10 mouse cellular contexts compared by ENCODE assay signal in the genomic region with DNA sequence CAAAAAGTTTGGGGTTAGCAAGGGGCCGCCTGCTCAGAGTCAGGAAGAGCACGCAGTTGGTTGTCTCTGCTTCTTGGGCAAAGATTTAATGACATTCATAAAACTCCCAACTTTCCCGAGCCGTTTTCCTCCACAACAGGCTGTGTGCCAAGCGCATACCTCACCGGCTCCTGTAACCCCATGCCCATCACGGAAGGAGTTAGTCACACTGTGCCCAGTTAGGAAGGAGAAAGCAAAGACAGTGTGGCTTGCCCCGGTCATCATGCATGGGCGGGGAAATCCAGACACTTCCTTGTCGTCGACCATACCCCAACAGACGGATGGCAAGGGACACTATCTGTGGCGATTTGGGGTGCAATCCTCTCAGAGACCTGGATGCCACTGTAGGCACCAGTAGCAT. TPM values are rescaled to one million over a fixed set of nuclear protein-coding genes. Genes with fewer than 3 reads are reported as not detected.
DNase-seq lines count a peak whose midpoint lies in the region; ATAC-seq and TF ChIP-seq lines count a peak whose summit lies in the region.
"Had no signal": no experiment of that assay in that cellular context is flagged by ENCODE, and none has a peak within 500 bp of the region (broad histone marks: within the 10 kb centered on the region; RNA-seq: fewer than 3 reads in every experiment).

No protein-coding gene starts in this region.

- H3K4me1 ChIP-seq in heart, embryonic 11.5 days (ENCODE audit: control insufficient read depth, insufficient read depth, low read length): peaks cover 76% of the 10 kb centered on the region
- H3K4me1 ChIP-seq in kidney, adult 2 months (ENCODE audit: control insufficient read depth, insufficient read depth, low read length): peaks cover 25% of the 10 kb centered on the region
- H3K4me1 ChIP-seq in forebrain, postnatal 0 days (ENCODE audit: insufficient read depth): peaks cover 19% of the 10 kb centered on the region

- no peak overlapping the region for H3K4me3 ChIP-seq in heart, embryonic 11.5 days (ENCODE audit: low read depth, low read length)
- no peak overlapping the region for H3K4me3 ChIP-seq in kidney, adult 2 months (ENCODE audit: insufficient read depth, low read depth, low read length)
- H3K4me3 ChIP-seq in forebrain, postnatal 0 days (ENCODE audit: low read depth, low read length): no peak overlapping the region

- no peak overlapping the region; the same call in 1 of the 2 replicates for H3K27ac ChIP-seq in heart, embryonic 11.5 days (ENCODE audit: low read depth, low read length)
- H3K27ac ChIP-seq in kidney, adult 2 months (ENCODE audit: insufficient read depth, low read depth, low read length): no peak overlapping the region
- H3K27ac ChIP-seq in forebrain, postnatal 0 days (ENCODE audit: low read depth, low read length): no peak overlapping the region

- no peaks in the 10 kb centered on the region for H3K9me3 ChIP-seq in heart, embryonic 11.5 days (replicated peaks; ENCODE audit: control insufficient read depth, low read length)
- no peaks in the 10 kb centered on the region for H3K9me3 ChIP-seq in forebrain, postnatal 0 days (ENCODE audit: low read length)

- H3K4me2 ChIP-seq in heart, embryonic 11.5 days: peak overlapping the region; percentile 41
- H3K4me2 ChIP-seq in forebrain, postnatal 0 days (ENCODE audit: low read depth): no peak overlapping the region

- H3K27me3 ChIP-seq in heart, embryonic 11.5 days (ENCODE audit: control insufficient read depth, insufficient read depth, low read length): no peaks in the 10 kb centered on the region
- H3K27me3 ChIP-seq in kidney, adult 2 months (replicated peaks; ENCODE audit: control insufficient read depth, insufficient read depth, low read length): no peaks in the 10 kb centered on the region
- no peaks in the 10 kb centered on the region for H3K27me3 ChIP-seq in forebrain, postnatal 0 days (ENCODE audit: insufficient read depth, low read length)

- no peak for TF ChIP-seq POLR2A in kidney, adult 2 months (IDR thresholded peaks at IDR 0.05; ENCODE audit: low read depth, low read length)

- no peak for ATAC-seq in heart, embryonic 11.5 days (replicated peaks; ENCODE audit: insufficient number of reproducible peaks, low FRiP score, low TSS enrichment)
- no peak for ATAC-seq in forebrain, postnatal 0 days

- H3K9ac ChIP-seq in heart, embryonic 11.5 days (ENCODE audit: low read depth, low read length): no peak overlapping the region; the same call in 1 of the 2 replicates
- H3K9ac ChIP-seq in forebrain, postnatal 0 days: no peak overlapping the region

- no peak for TF ChIP-seq CTCF in kidney, adult 2 months (conservative IDR thresholded peaks at IDR 0.05; ENCODE audit: insufficient read depth, insufficient read length, low read depth, low read length)
- no peak for TF ChIP-seq CTCF in forebrain, postnatal 0 days (IDR thresholded peaks at IDR 0.05; ENCODE audit: low read depth)

- WGBS in heart, embryonic 11.5 days (ENCODE audit: insufficient replicate concordance): 67% methylated on average over 13 of the region's 13 CpGs
- 27% methylated on average over 13 of the region's 13 CpGs for WGBS in kidney, adult 2 months
- WGBS in forebrain, postnatal 0 days: 48% methylated on average over 13 of the region's 13 CpGs

- no peak for DNase-seq in heart, adult 18-20 months
- DNase-seq in testis, postnatal 14 days (ENCODE audit: low spot score): peak; percentile 4
- DNase-seq in testis, postnatal 10 days (ENCODE audit: low spot score): no peak
- peak; percentile 69 for DNase-seq in kidney, adult 2 months
- DNase-seq in MN1 (ENCODE audit: low spot score): no peak
- DNase-seq in spleen, postnatal 36 days (ENCODE audit: low spot score in 2 of 2): no peak
- no peak for DNase-seq in forebrain, postnatal 0 days
- DNase-seq: embryo, embryonic 11 days; gastrocnemius, postnatal 25 days had no signal

- H3K36me3 ChIP-seq in heart, embryonic 11.5 days (ENCODE audit: control insufficient read depth, insufficient read depth, low read length): peaks cover 3% of the 10 kb centered on the region; the same call in 1 of the 2 replicates
- H3K36me3 ChIP-seq in kidney, adult 2 months (ENCODE audit: control insufficient read depth, insufficient read depth, low read length): no peaks in the 10 kb centered on the region
- 0 out of 2 replicates have a peak, but pooled peaks cover 4% of the 10 kb centered on the region for H3K36me3 ChIP-seq in forebrain, postnatal 0 days (ENCODE audit: insufficient read depth)

RNA-seq across cellular contexts. Expression of gene Tnrc18, which starts 19.8 kb away (rescaled TPM):
- 23.5 and 24.4 TPM in 2 replicates for polyA plus RNA-seq in heart, embryonic 11.5 days (2014; fragmentation: Nextera tagmentation; extraction: Ambion mirVana)
- total RNA-seq in heart, adult 18-20 months (2021): 10 to 100 TPM; 39.2 to 48.2 TPM
- polyA plus RNA-seq in kidney, adult 2 months (2012; rRNA removed): 32.1 and 40.8 TPM in 2 replicates
- total RNA-seq in forebrain, postnatal 0 days (2014; rRNA removed): 99.7 and 116 TPM in 2 replicates
- 14.9 and 23.4 TPM in 2 replicates for polyA plus RNA-seq in forebrain, postnatal 0 days (2015; fragmentation: Nextera tagmentation; extraction: Ambion mirVana)

Comparison
In these comparisons a context has a peak if more than half of its experiments do, and no peak if none do; other contexts are left out.
1. DNase-seq: peak in testis, postnatal 14 days (single experiment) and kidney, adult 2 months (single experiment); none in heart, adult 18-20 months (0 of 2), testis, postnatal 10 days (single experiment), MN1 (single experiment), spleen, postnatal 36 days (0 of 2) and forebrain, postnatal 0 days (single experiment).